Mouse (Mus musculus) liver, postnatal 0 days (tissue): ENCODE data around the gene Ska2. TPM values are rescaled to one million over a fixed set of nuclear protein-coding genes. Genes with fewer than 3 reads are reported as not detected.

Source experiments
- ATAC-seq: fragments of 200-750 bp; cut with Nextera tagmentation; 2 replicates; pipeline ENCODE4 v1.8.0; 2017; ENCODE audit warnings: mild to moderate bottlenecking, moderate library complexity
- DNase-seq: peaks from one replicate; pipeline ENCODE4 v3.0.0-alpha.2; 2016
- H3K27ac ChIP-seq: fragments of 300-500 bp; sonication (generic); 2 replicates; pipeline ENCODE4 v1.5.1; 2014; ENCODE audit warnings: antibody characterized with exemption, moderate library complexity, mild to moderate bottlenecking, low read depth
- H3K27me3 ChIP-seq: fragments of 300-500 bp; sonication (generic); 2 replicates; pipeline ENCODE4 v1.6.1; 2014; ENCODE audit warnings: low read length, control low read depth, mixed read lengths; ENCODE audit not compliant: insufficient read depth
- H3K36me3 ChIP-seq: fragments of 300-500 bp; sonication (generic); replicated peaks from 2 replicates; pipeline ENCODE4 v1.6.1; 2014; ENCODE audit warnings: mild to moderate bottlenecking, control low read depth, low read length, moderate library complexity, mixed read lengths; ENCODE audit not compliant: insufficient read depth
- H3K4me1 ChIP-seq: fragments of 300-500 bp; sonication (generic); 2 replicates; pipeline ENCODE4 v1.6.1; 2014; ENCODE audit warnings: antibody characterized with exemption, mild to moderate bottlenecking, control low read depth; ENCODE audit not compliant: insufficient read depth
- H3K4me2 ChIP-seq: fragments of 300-500 bp; sonication (generic); 2 replicates; pipeline ENCODE4 v1.6.1; 2014; ENCODE audit warnings: low read depth, mild to moderate bottlenecking, low read length, moderate library complexity, mixed read lengths
- H3K4me3 ChIP-seq: fragments of 300-500 bp; sonication (generic); 2 replicates; pipeline ENCODE4 v1.5.1; 2014; ENCODE audit warnings: low read depth, low read length
- H3K9ac ChIP-seq: fragments of 300-500 bp; sonication (generic); replicated peaks from 2 replicates; pipeline ENCODE4 v1.6.1; 2014; ENCODE audit warnings: mild to moderate bottlenecking, moderate library complexity
- H3K9me3 ChIP-seq: fragments of 300-500 bp; sonication (generic); 2 replicates; pipeline ENCODE4 v1.6.1; 2016; ENCODE audit warnings: mild to moderate bottlenecking, control low read depth, low read length, mixed read lengths
- CTCF ChIP-seq: sonication (generic); IDR thresholded peaks from 2 replicates; pipeline ENCODE4 v1.5.1; 2016; ENCODE audit warnings: antibody characterized with exemption, low read depth
- EP300 ChIP-seq: IDR thresholded peaks from 2 replicates; pipeline ENCODE4 v1.6.1; 2016; ENCODE audit warnings: antibody characterized with exemption, low read depth, mild to moderate bottlenecking
- WGBS: fragments of 180-500 bp; shearing (Covaris S2); extraction: QIAGEN DNeasy Blood & Tissue Kit; methylation state at CpG from one replicate; pipeline ENCODE4 v1.1.7; 2014; ENCODE audit not compliant: insufficient replicate concordance; 5-methylcytosine and 5-hydroxymethylcytosine counted together
- polyA plus RNA-seq: library from polyadenylated mRNA; unstranded; fragments of >200 nt; fragmentation: Nextera tagmentation; extraction: Ambion mirVana; gene quantifications from 2 replicates; pipeline ENCODE4 v1.2.1, GENCODE M21; 2015

Gene Ska2
- 11.1 and 12.7 TPM in 2 replicates for polyA plus RNA-seq

DNA sequence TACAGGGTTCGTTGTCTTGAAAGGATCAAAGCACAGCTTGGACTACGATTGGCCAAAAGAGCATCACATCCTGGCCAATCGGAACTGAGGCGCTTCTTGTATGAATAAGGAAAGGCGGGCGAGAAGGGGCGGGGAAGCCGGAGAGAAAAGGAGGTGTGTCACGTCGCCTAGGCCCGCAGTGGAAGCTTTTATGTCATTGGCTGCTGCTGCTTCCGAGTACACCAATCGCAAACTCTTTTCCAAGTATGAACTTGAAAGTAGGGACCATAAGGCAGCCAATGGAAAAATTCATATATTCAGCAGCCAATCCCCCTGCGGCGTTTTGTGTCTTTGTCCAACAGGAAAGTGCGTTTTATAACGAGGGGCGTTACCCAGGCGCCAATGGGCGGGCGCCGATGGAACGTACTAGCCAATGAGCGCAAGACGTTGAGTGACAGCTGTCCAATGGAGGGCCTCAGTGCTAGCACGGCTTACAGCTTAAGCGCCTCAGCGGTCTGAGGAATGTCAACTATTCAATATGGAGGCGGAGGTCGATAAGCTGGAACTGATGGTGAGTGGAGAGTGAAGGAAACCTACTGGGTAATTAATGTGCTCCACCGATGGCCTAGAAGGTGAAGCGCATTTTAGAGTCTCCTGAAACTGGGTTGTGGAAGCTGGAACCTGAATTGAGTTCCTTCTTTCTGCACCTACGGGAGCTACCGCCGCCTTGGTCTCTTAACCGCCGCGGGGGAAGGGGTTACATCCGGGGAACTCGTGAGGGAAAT, at the start of gene Ska2:
Ska2 (plus strand) TSS at position 480 of the 764 bp plus-strand sequence.
- H3K9me3 ChIP-seq, result no peaks in the 10 kb centered on the region
- peak within 1 kb of the TSS; percentile 92 for H3K9ac ChIP-seq
- peak within 1 kb of the TSS; percentile 84 for H3K27ac ChIP-seq
- no peak for TF ChIP-seq CTCF
- peak; percentile 96 for TF ChIP-seq EP300
- H3K4me3 ChIP-seq, result peak within 1 kb of the TSS; percentile 87
- ATAC-seq (peak; percentile 96), DNase-seq (peak; percentile 97)
- peaks cover 41% of the 10 kb centered on the region for H3K36me3 ChIP-seq
- H3K4me2 ChIP-seq, result peak within 1 kb of the TSS; percentile 94
- H3K4me1 ChIP-seq, result peaks cover 6% of the 10 kb centered on the region; the same call in 1 of the 2 replicates
- under 1% methylated on average over 40 of the region's 40 CpGs for WGBS
- no peaks in the 10 kb centered on the region for H3K27me3 ChIP-seq

DNA sequence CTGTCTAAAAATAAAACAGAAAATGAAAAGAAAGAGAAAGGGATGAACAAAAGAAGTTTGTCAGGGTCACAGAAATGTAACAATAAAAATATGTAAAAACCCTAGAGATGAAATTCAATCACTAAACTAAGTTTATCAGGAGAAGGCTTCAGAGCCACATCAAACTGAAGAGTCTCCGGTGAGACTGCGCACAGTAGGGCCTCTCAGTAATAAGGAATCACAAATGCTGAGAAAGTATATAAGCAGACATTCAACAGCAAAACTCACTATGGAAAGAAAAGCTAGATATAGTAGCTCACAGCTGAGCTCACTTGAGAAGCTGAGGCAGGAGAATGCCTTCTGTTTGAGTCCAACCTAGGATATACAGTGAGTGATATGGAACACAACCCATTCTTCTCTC, 48.6 kb upstream of the Ska2 start:
- WGBS, result 93% methylated on average over 2 of the region's 2 CpGs
- TF ChIP-seq EP300, result no peak
- TF ChIP-seq CTCF, result no peak
- ATAC-seq, result no peak
- no peak for DNase-seq
- no peak overlapping the region for H3K27ac ChIP-seq
- no peak overlapping the region for H3K4me2 ChIP-seq
- H3K9ac ChIP-seq, result no peak overlapping the region
- no peak overlapping the region for H3K4me3 ChIP-seq
- no peaks in the 10 kb centered on the region for H3K36me3 ChIP-seq
- no peaks in the 10 kb centered on the region for H3K9me3 ChIP-seq
- H3K27me3 ChIP-seq, result no peaks in the 10 kb centered on the region
- no peaks in the 10 kb centered on the region for H3K4me1 ChIP-seq

DNA sequence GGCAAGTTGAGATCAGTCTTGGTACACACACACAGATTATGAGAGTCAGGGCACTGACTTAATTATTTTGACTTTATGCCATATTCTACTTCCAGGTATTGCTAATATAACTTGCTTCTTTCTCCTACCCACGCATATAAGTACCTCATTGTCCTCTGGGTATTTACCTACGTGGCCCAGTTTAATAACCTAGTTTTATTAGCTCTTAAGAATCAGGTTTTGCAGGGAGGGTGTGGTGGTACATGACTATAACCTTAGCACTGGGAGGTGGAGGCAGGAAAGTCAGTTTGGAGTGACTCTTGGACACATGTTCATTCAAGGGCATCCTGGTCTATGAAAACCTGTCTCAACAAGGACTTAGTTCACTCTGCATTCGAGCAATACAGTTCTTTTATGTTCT, 46.9 kb upstream of the Ska2 start:
- Histone ChIP-seq H3K36me3 (no peaks in the 10 kb centered on the region), H3K4me1 (no peaks in the 10 kb centered on the region), H3K27me3 (no peaks in the 10 kb centered on the region), H3K27ac (no peak overlapping the region), H3K9ac (no peak overlapping the region), H3K4me3 (no peak overlapping the region), H3K9me3 (no peaks in the 10 kb centered on the region), H3K4me2 (no peak overlapping the region)
- no peak for DNase-seq
- TF ChIP-seq CTCF (no peak), EP300 (no peak)
- WGBS, result 68% methylated on average over 3 of the region's 3 CpGs
- no peak for ATAC-seq

DNA sequence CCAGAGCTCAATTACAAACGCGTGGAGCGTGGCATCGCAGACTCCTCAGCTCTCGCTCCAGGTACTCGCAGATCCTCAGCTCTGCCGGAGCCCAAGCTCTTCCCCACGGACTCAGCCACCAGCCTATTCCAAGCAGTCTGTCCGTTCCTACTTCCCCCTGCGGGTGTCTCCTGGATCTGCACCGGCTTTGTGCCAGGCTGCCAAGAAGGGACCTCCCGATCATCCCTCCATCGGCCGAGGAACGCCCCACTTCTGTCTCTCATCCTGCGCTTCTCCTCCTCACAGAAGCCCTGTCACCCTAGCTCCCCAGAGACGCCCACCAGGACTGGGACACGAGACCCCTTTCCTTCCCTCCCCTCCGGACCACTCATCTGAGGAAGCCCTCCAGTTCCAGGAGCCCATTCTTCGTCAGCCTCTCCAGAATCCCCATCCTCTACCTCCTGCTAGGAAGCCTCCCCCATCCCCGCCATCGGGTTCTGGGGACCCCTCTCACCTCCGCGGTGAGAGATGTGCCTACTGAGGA, 35.6 kb upstream of the Ska2 start:
- Histone ChIP-seq H3K4me1 (peaks cover 16% of the 10 kb centered on the region), H3K4me3 (peak overlapping the region; percentile 61), H3K4me2 (peak overlapping the region; percentile 95), H3K27me3 (no peaks in the 10 kb centered on the region), H3K36me3 (peaks cover 7% of the 10 kb centered on the region; the same call in 1 of the 2 replicates), H3K9ac (peak overlapping the region; percentile 67), H3K27ac (no peak overlapping the region), H3K9me3 (no peaks in the 10 kb centered on the region)
- TF ChIP-seq CTCF (peak; percentile 57), EP300 (no peak)
- ATAC-seq, result peak; percentile 68
- 2% methylated on average over 24 of the region's 24 CpGs for WGBS
- peak; percentile 63 for DNase-seq

DNA sequence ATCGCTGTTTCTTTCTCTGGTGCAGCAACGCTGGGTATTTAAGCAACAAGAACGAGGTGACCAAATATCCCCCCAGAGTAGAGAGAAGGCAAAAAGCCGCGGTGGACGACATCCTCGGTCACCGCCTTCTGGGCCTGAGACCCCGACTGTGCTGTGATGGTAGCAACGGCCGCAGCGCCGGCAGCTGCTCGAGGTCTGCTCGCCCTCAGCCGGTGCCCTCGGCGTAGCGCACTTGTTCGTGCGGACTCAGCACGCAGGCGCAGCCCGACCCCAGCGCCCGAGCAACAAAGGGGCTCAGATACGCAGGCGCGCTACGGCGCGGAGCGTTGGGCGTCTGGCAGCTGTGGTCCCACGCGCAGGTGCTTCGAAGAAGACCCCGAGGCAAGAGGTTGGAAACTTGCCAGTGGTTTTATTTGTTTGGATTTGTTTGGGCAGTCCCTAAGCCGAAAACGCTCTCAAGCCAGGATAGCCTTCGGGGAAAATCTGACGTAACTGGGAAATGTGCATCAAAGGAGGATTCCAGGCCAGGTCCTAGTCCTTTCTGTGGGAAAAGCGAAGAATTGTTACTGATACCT, 35.1 kb upstream of the Ska2 start, which contains the start of gene Gdpd1:
Gdpd1 (minus strand) TSS at position 197 of the 575 bp plus-strand sequence.
- peak within 1 kb of the TSS; percentile 61 for H3K4me3 ChIP-seq
- no peaks in the 10 kb centered on the region for H3K9me3 ChIP-seq
- peak within 1 kb of the TSS; percentile 95 for H3K4me2 ChIP-seq
- no peak within 1 kb of the TSS for H3K27ac ChIP-seq
- TF ChIP-seq CTCF (peak; percentile 57), EP300 (no peak)
- WGBS, result 2% methylated on average over 43 of the region's 43 CpGs
- peak within 1 kb of the TSS; percentile 67 for H3K9ac ChIP-seq
- peaks cover 7% of the 10 kb centered on the region; the same call in 1 of the 2 replicates for H3K36me3 ChIP-seq
- DNase-seq (peak; percentile 85), ATAC-seq (peak; percentile 89)
- peaks cover 16% of the 10 kb centered on the region for H3K4me1 ChIP-seq
- no peaks in the 10 kb centered on the region for H3K27me3 ChIP-seq

DNA sequence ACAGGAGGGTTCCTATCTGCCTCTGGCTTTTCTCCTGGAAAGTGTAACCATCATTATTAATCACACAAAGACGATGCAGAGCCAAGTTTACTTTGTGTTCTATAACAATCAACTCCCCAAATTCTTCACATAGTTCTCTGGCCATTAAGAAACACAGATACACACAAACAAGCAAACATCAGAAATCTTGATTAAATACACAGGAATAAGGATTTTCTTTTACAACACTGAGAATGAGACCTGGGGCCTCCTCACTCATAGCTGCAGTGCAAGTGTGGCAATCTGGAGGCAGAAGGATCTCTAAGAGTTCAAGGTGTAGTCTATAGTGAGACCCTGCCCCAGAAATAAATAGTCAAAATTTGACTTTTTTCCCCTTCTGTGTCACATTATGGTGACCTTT, 25.3 kb upstream of the Ska2 start:
- Histone ChIP-seq H3K27ac (no peak overlapping the region), H3K9me3 (no peaks in the 10 kb centered on the region), H3K4me2 (peak overlapping the region; percentile 95; the same call in 1 of the 2 replicates), H3K4me1 (peaks cover 22% of the 10 kb centered on the region), H3K4me3 (no peak overlapping the region), H3K9ac (no peak overlapping the region), H3K27me3 (no peaks in the 10 kb centered on the region), H3K36me3 (peaks cover 26% of the 10 kb centered on the region)
- 74% methylated on average over 1 of the region's 1 CpGs for WGBS
- ATAC-seq (no peak), DNase-seq (no peak)
- TF ChIP-seq EP300 (no peak), CTCF (no peak)
